Mouse (Mus musculus) thymus, adult 2 months (tissue): ENCODE measurements around the gene Mdga1.

Experiments
- CTCF ChIP-seq: fragments of 200-500 bp; IDR thresholded peaks from 2 replicates; pipeline ENCODE4 v1.5.1; 2012; ENCODE audit warnings: mild to moderate bottlenecking, control low read depth, low read length, moderate library complexity, borderline replicate concordance; ENCODE audit not compliant: control insufficient read depth, poor library complexity, insufficient read depth; ENCODE audit errors: extremely low read depth
- POLR2A ChIP-seq: fragments of 200-500 bp; IDR thresholded peaks from 2 replicates; pipeline ENCODE4 v1.6.1; 2012; ENCODE audit warnings: mild to moderate bottlenecking, low read length, control low read depth, moderate library complexity; ENCODE audit not compliant: control insufficient read depth, poor library complexity, insufficient read depth; ENCODE audit errors: extremely low read depth

DNA sequence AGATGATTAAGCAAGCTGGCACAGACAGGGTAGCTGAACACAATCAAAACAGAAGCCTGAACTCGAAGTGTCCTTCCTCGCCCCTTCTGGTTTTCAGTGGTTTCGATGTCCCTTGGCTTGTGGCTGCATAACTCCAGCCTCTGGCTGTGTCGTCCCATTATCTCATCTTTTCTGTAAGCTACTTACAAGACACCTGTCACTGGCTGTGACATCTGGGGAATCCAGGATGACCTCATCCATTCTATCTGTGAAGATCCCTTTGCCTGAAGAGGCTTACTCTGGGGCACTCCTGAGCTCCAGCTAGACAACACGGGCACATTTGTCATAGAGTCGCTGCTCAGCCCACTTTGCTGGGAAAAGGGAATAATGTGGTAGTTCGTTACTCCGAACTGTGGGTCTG lies 14.0 kb downstream of the Mdga1 start:
- TF ChIP-seq CTCF (no peak), POLR2A (no peak)
